Mouse (Mus musculus) hindbrain, embryonic 11.5 days (tissue): ENCODE measurements around the gene Itm2b. TPM values are rescaled to one million over a fixed set of nuclear protein-coding genes. Genes with fewer than 3 reads are reported as not detected.

Experiments
- ATAC-seq: fragments of 200-750 bp; cut with Nextera tagmentation; 2 replicates; pipeline ENCODE4 v1.8.0; 2017; ENCODE audit warnings: mild to moderate bottlenecking, moderate TSS enrichment, moderate library complexity; ENCODE audit not compliant: low FRiP score
- DNase-seq: peaks from one replicate; pipeline ENCODE4 v3.0.0-alpha.2; 2015; ENCODE audit warnings: low spot score
- H3K27ac ChIP-seq: fragments of 300-500 bp; sonication (generic); 2 replicates; pipeline ENCODE4 v1.5.1; 2014; ENCODE audit warnings: mild to moderate bottlenecking, low read depth, low read length
- H3K27me3 ChIP-seq: fragments of 300-500 bp; sonication (generic); 2 replicates; pipeline ENCODE4 v1.6.1; 2014; ENCODE audit warnings: mild to moderate bottlenecking, low read length, moderate library complexity, mixed read lengths; ENCODE audit not compliant: control insufficient read depth, insufficient read depth
- H3K36me3 ChIP-seq: fragments of 300-500 bp; sonication (generic); 2 replicates; pipeline ENCODE4 v1.6.1; 2014; ENCODE audit warnings: mild to moderate bottlenecking, low read length, moderate library complexity, mixed read lengths; ENCODE audit not compliant: control insufficient read depth, insufficient read depth
- H3K4me1 ChIP-seq: fragments of 300-500 bp; sonication (generic); replicated peaks from 2 replicates; pipeline ENCODE4 v1.6.1; 2014; ENCODE audit warnings: low read length, mixed read lengths; ENCODE audit not compliant: control insufficient read depth, insufficient read depth
- H3K4me2 ChIP-seq: fragments of 300-500 bp; sonication (generic); replicated peaks from 2 replicates; pipeline ENCODE4 v1.6.1; 2014; ENCODE audit warnings: mild to moderate bottlenecking, low read depth, low read length
- H3K4me3 ChIP-seq: fragments of 300-500 bp; sonication (generic); 2 replicates; pipeline ENCODE4 v1.5.1; 2014; ENCODE audit warnings: low read depth, low read length
- H3K9ac ChIP-seq: fragments of 300-500 bp; sonication (generic); 2 replicates; pipeline ENCODE4 v1.6.1; 2014; ENCODE audit warnings: low read depth, low read length
- H3K9me3 ChIP-seq: fragments of 300-500 bp; sonication (generic); 2 replicates; pipeline ENCODE4 v1.6.1; 2016; ENCODE audit warnings: low read length; ENCODE audit not compliant: control insufficient read depth
- WGBS: fragments of 180-500 bp; shearing (Covaris S2); extraction: QIAGEN DNeasy Blood & Tissue Kit; methylation state at CpG from one replicate; pipeline ENCODE4 v1.1.7; 2014; 5-methylcytosine and 5-hydroxymethylcytosine counted together
- polyA plus RNA-seq: library from polyadenylated mRNA; unstranded; fragments of >200 nt; fragmentation: Nextera tagmentation; extraction: Ambion mirVana; gene quantifications from 2 replicates; pipeline ENCODE4 v1.2.1, GENCODE M21; 2014

Itm2b gene
- polyA plus RNA-seq, result 379 and 387 TPM in 2 replicates

DNA sequence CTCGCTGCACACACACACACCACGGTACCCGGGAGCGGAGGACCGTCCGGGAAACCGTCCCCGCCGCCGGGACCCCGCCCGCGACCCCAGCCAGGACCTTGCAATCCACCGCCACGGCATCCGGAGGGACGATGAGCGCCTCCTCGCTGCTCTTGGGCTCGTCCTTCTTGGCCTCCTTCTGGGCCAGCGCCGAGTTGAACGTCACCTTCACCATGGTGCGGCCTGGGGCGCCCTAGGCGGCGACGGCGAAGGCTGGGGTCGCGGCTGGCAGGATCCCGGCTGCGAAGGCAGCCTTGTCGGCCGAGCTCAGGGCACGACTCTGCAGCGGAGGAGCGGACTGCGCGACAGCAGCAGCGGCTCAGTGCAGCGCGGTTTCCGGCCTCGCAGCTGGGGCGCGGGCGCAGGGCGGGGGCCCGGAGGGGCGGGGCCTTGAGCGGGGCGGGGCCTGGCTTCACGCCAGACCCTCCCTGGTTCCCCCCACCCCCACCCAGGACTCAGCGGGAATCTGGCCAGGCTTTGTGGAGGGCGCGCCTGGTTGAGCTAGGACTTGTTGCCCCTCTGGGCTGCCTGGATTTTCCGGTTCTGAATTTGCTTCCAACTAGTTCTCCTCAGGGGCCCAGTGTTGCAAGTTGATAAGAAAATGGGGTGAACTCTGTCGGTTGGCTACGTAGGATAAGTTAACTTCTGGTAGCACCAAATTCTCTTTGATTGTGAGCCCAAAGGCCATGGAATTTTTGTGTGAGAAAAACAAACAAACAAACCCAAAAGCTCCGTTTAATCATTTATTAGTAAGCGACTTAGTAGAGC, at the start of gene Itm2b:
TSS of gene Itm2b (minus strand) at position 377 of the 807 bp plus-strand sequence.
- WGBS, result 1% methylated on average over 55 of the region's 62 CpGs
- DNase-seq (peak; percentile 91), ATAC-seq (peak; percentile 98)
- Histone ChIP-seq H3K4me3 (peak within 1 kb of the TSS; percentile 85), H3K4me2 (peak within 1 kb of the TSS; percentile 40), H3K36me3 (no peaks in the 10 kb centered on the region), H3K27me3 (no peaks in the 10 kb centered on the region), H3K9me3 (no peaks in the 10 kb centered on the region), H3K27ac (peak within 1 kb of the TSS; percentile 95), H3K9ac (peak within 1 kb of the TSS; percentile 93), H3K4me1 (no peaks in the 10 kb centered on the region)

DNA sequence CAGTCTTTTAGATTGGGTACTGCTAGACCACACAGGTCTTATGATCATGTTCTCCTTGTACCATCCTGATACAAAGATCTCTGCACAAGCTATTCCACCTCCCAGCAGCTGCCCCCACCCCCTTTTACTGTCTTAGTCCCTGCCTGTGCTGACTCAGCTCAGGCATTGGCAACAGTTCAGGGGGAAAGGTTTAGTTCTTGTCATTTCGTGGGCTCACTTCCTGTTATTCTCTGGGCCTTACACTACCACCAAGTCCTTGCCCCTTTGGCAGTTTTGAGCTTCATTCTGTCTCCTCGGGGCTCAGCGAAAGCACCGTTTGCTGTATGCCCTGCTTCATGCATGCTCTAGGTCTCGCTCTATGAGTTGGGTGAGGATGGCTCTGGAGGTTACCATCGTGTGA, 48.4 kb upstream of the Itm2b start:
- Histone ChIP-seq H3K36me3 (no peaks in the 10 kb centered on the region), H3K27ac (no peak overlapping the region), H3K4me2 (no peak overlapping the region), H3K4me1 (no peaks in the 10 kb centered on the region), H3K9ac (no peak overlapping the region), H3K27me3 (no peaks in the 10 kb centered on the region), H3K4me3 (no peak overlapping the region), H3K9me3 (no peaks in the 10 kb centered on the region)
- DNase-seq, result no peak
- no peak for ATAC-seq
- WGBS, result 87% methylated on average over 6 of the region's 6 CpGs

GRCm38 (mm10) chr14:73430571-73430970, 45.5 kb upstream of the Itm2b start:
- Histone ChIP-seq H3K27me3 (no peaks in the 10 kb centered on the region), H3K4me3 (no peak overlapping the region), H3K4me1 (no peaks in the 10 kb centered on the region), H3K9ac (no peak overlapping the region), H3K9me3 (no peaks in the 10 kb centered on the region), H3K27ac (no peak overlapping the region), H3K4me2 (no peak overlapping the region), H3K36me3 (no peaks in the 10 kb centered on the region)
- no peak for DNase-seq
- no peak for ATAC-seq
- 76% methylated on average over 12 of the region's 12 CpGs for WGBS

GRCm38 (mm10) chr14:73425571-73426041, 40.5 kb upstream of the Itm2b start:
- WGBS, result 88% methylated on average over 2 of the region's 2 CpGs
- DNase-seq (no peak), ATAC-seq (no peak)
- Histone ChIP-seq H3K9ac (no peak overlapping the region), H3K4me2 (no peak overlapping the region), H3K9me3 (no peaks in the 10 kb centered on the region), H3K27me3 (no peaks in the 10 kb centered on the region), H3K36me3 (no peaks in the 10 kb centered on the region), H3K4me3 (no peak overlapping the region), H3K4me1 (no peaks in the 10 kb centered on the region), H3K27ac (no peak overlapping the region)

GRCm38 (mm10) chr14:73424961-73425360, 39.9 kb upstream of the Itm2b start:
- H3K4me2 ChIP-seq, result no peak overlapping the region
- no peaks in the 10 kb centered on the region for H3K4me1 ChIP-seq
- no peak overlapping the region for H3K4me3 ChIP-seq
- no peak overlapping the region for H3K9ac ChIP-seq
- no peak for ATAC-seq
- no peaks in the 10 kb centered on the region for H3K36me3 ChIP-seq
- DNase-seq, result no peak
- H3K27ac ChIP-seq, result no peak overlapping the region
- 65% methylated on average over 6 of the region's 6 CpGs for WGBS
- no peaks in the 10 kb centered on the region for H3K27me3 ChIP-seq
- H3K9me3 ChIP-seq, result no peaks in the 10 kb centered on the region

GRCm38 (mm10) chr14:73423542-73423941, 38.5 kb upstream of the Itm2b start:
- Histone ChIP-seq H3K27ac (no peak overlapping the region), H3K4me2 (no peak overlapping the region), H3K4me3 (no peak overlapping the region), H3K27me3 (no peaks in the 10 kb centered on the region), H3K4me1 (no peaks in the 10 kb centered on the region), H3K9ac (no peak overlapping the region), H3K36me3 (no peaks in the 10 kb centered on the region), H3K9me3 (no peaks in the 10 kb centered on the region)
- DNase-seq, result no peak
- ATAC-seq, result no peak

GRCm38 (mm10) chr14:73422621-73423020, 37.5 kb upstream of the Itm2b start:
- no peaks in the 10 kb centered on the region for H3K9me3 ChIP-seq
- ATAC-seq (no peak), DNase-seq (no peak)
- H3K27me3 ChIP-seq, result no peaks in the 10 kb centered on the region
- H3K4me3 ChIP-seq, result no peak overlapping the region
- no peak overlapping the region for H3K9ac ChIP-seq
- no peaks in the 10 kb centered on the region for H3K36me3 ChIP-seq
- WGBS, result 88% methylated on average over 2 of the region's 2 CpGs
- H3K27ac ChIP-seq, result no peak overlapping the region
- no peaks in the 10 kb centered on the region for H3K4me1 ChIP-seq
- no peak overlapping the region for H3K4me2 ChIP-seq

- no peak overlapping the region for H3K27ac ChIP-seq
- DNase-seq (no peak), ATAC-seq (no peak)
- no peaks in the 10 kb centered on the region for H3K27me3 ChIP-seq
- no peak overlapping the region for H3K4me2 ChIP-seq
- no peaks in the 10 kb centered on the region for H3K9me3 ChIP-seq
- no peaks in the 10 kb centered on the region for H3K36me3 ChIP-seq
- H3K9ac ChIP-seq, result no peak overlapping the region
- no peak overlapping the region for H3K4me3 ChIP-seq
- 81% methylated on average over 9 of the region's 9 CpGs for WGBS
- H3K4me1 ChIP-seq, result no peaks in the 10 kb centered on the region
Observed at GRCm38 (mm10) chr14:73421580-73421979, 36.5 kb upstream of the Itm2b start.

GRCm38 (mm10) chr14:73420138-73420745, 35.2 kb upstream of the Itm2b start:
- Histone ChIP-seq H3K4me2 (no peak overlapping the region), H3K27ac (no peak overlapping the region), H3K9me3 (no peaks in the 10 kb centered on the region), H3K27me3 (no peaks in the 10 kb centered on the region), H3K4me3 (no peak overlapping the region), H3K36me3 (no peaks in the 10 kb centered on the region), H3K9ac (no peak overlapping the region), H3K4me1 (no peaks in the 10 kb centered on the region)
- no peak for ATAC-seq
- WGBS, result 26% methylated on average over 5 of the region's 5 CpGs
- no peak for DNase-seq
